Mouse (Mus musculus) E14TG2a.4 (cell line): ENCODE results near the gene Abhd14b.

Experiments
- CTCF ChIP-seq: conservative IDR thresholded peaks from 2 replicates; pipeline ENCODE4 v1.5.1; 2014; ENCODE audit warnings: low read length
- POU5F1 ChIP-seq: IDR thresholded peaks from 2 replicates; pipeline ENCODE4 v1.6.1; 2014; ENCODE audit warnings: low read length, borderline replicate concordance

DNA sequence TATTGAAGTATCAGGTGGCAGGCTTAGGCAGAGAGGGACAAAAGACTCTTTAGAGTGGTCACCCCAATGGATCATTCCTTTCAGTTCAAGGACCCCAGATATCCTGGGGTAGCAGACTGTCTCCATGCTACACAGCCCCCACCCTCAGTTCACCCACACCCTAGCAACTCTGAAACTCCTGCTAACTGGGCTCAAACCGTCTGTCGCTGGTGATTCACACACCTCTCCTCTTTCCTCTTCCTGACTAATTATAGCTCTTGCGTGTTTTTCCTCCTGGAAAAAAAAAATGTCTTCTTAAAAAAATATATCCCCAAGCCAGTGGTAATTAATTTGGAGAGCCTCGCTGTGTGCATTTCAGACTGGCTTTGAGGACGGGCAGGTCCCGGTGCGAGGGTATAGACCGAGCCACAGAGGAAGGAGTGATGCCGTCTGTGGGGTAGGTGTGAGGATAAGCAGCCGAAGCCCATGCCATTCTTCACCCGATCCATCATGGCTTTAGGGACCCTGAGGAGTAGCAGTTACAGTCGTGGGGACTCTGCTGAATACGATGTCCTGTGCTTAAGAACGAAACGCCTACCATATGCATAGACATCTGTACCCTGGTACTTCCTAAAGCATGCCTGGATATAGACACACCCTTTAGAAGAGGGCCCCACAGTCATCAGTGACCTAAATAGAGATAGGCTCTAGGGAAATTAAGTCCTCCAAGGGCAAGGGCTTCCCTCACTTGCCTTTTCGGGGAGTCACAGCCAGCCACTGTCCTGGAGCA, 44.5 kb upstream of the Abhd14b start:
- no peak for TF ChIP-seq CTCF
- no peak for TF ChIP-seq POU5F1
